Mouse (Mus musculus): ENCODE data around the gene Nap1l1. TPM values are rescaled to one million over a fixed set of nuclear protein-coding genes. Genes with fewer than 3 reads are reported as not detected.

Gene Nap1l1
- total and polyA plus RNA-seq, 3 experiments = 196 to 1,342 (median 360) TPM

GRCm38 (mm10) chr10:111516172-111516588 is 43.2 kb downstream of the Nap1l1 start (continued):
- TF ChIP-seq NELFE (IDR thresholded peaks at IDR 0.05; ENCODE audit: low read depth, low read length) (no peak; the same call in 1 of the 2 replicates), POLR2A (IDR thresholded peaks at IDR 0.05; ENCODE audit: low read depth, low read length) (peak; percentile 43), USF1 (IDR thresholded peaks at IDR 0.05; ENCODE audit: low read depth, low read length) (no peak), MEF2A (IDR thresholded peaks at IDR 0.05; ENCODE audit: borderline replicate concordance, low read depth, low read length) (peak; percentile 68), KAT2A (IDR thresholded peaks at IDR 0.05; ENCODE audit: insufficient replicate concordance, low read length) (no peak)

- H3K27me3 ChIP-seq (replicated peaks) = no peaks in the 10 kb centered on the region
- peak overlapping the region in 2 of 3 experiments; percentile 27 to 31 for H3K4me3 ChIP-seq (replicated peaks in 1 of 3; ENCODE audit: low read depth in 2 of 3, low read length in 2 of 3, poor library complexity in 1 of 3)
- H3K27ac ChIP-seq (ENCODE audit: insufficient read depth, low read depth) = peak overlapping the region; percentile 83
- H3K9me3 ChIP-seq (replicated peaks; ENCODE audit: low read length) = no peaks in the 10 kb centered on the region
- DNase-seq (ENCODE audit: extremely low read depth) = peak; percentile 90
- peak overlapping the region; percentile 95 for H3K4me2 ChIP-seq (ENCODE audit: insufficient read depth, low read depth, poor library complexity, severe bottlenecking)
- TF ChIP-seq NELFE (IDR thresholded peaks at IDR 0.05; ENCODE audit: low read depth, low read length) = no peak; the same call in 1 of the 2 replicates
- peak; percentile 82 for TF ChIP-seq RCOR1 (conservative IDR thresholded peaks at IDR 0.05; ENCODE audit: low read depth, low read length)
- TF ChIP-seq MAZ (IDR thresholded peaks at IDR 0.05; ENCODE audit: low read depth, low read length) = no peak
- TF ChIP-seq TCF12 (IDR thresholded peaks at IDR 0.05; ENCODE audit: low read depth, low read length) = peak; percentile 93
- no peak; the same call in none of the 2 replicates for TF ChIP-seq RAD21 (IDR thresholded peaks at IDR 0.05; ENCODE audit: low read depth, low read length)
- peak; percentile 87 for TF ChIP-seq BHLHE40 (IDR thresholded peaks at IDR 0.05; ENCODE audit: low read depth, low read length)
- peak; percentile 74; the same call in 1 of the 2 replicates for TF ChIP-seq MAFK (IDR thresholded peaks at IDR 0.05; ENCODE audit: insufficient replicate concordance, low read length)
- TF ChIP-seq EP300 (IDR thresholded peaks at IDR 0.05; ENCODE audit: low read length) = peak; percentile 94
- TF ChIP-seq CHD2 (IDR thresholded peaks at IDR 0.05; ENCODE audit: low read length) = peak; percentile 59; the same call in 1 of the 2 replicates
- TF ChIP-seq ETS1 (conservative IDR thresholded peaks at IDR 0.05; ENCODE audit: low read depth, low read length) = peak; percentile 92
- peak; percentile 94 for TF ChIP-seq IRF4 (IDR thresholded peaks at IDR 0.05; ENCODE audit: low read depth, low read length)
- TF ChIP-seq SIN3A (IDR thresholded peaks at IDR 0.05; ENCODE audit: low read length) = no peak; the same call in 1 of the 2 replicates
- TF ChIP-seq ZKSCAN1 (IDR thresholded peaks at IDR 0.05; ENCODE audit: borderline replicate concordance, low read depth, low read length) = no peak
- TF ChIP-seq ZNF384 (IDR thresholded peaks at IDR 0.05; ENCODE audit: low read depth, low read length) = 0 out of 2 replicates have a peak, but pooled peaks have one; percentile 28
- peak; percentile 91 for TF ChIP-seq MEF2A (IDR thresholded peaks at IDR 0.05; ENCODE audit: borderline replicate concordance, low read depth, low read length)
- peak; percentile 79; the same call in 1 of the 2 replicates for TF ChIP-seq JUND (conservative IDR thresholded peaks at IDR 0.05; ENCODE audit: low read depth, low read length)
- TF ChIP-seq ZMIZ1 (IDR thresholded peaks at IDR 0.05; ENCODE audit: low read depth, low read length) = 0 out of 2 replicates have a peak, but pooled peaks have one; percentile 27
- TF ChIP-seq TBP (conservative IDR thresholded peaks at IDR 0.05; ENCODE audit: low read depth, low read length) = 0 out of 2 replicates have a peak, but pooled peaks have one; percentile 60
- TF ChIP-seq JUN (IDR thresholded peaks at IDR 0.05; ENCODE audit: insufficient read depth, low read depth, low read length) = peak; percentile 79
- no peaks in the 10 kb centered on the region for H3K36me3 ChIP-seq (replicated peaks in 1 of 2; ENCODE audit: control insufficient read depth in 1 of 2, insufficient read depth in 1 of 2, low read length in 1 of 2)
- in situ Hi-C loops (cut with MboI; ENCODE audit: low pct_ligation_motif_present, low pct_unique_long_range_greater_than_20kb, low sequenced_read_pairs) (loop anchor here (25.0 kb wide), 2 partner anchors 120 to 220 kb away; no protein-coding TSS in a partner anchor), dilution Hi-C loops (cut with MboI; ENCODE audit: extremely low pct_ligation_motif_present, extremely low pct_unique_long_range_greater_than_20kb, low sequenced_read_pairs) (no loop called here)
- peak overlapping the region; percentile 46 for H3K9ac ChIP-seq (ENCODE audit: insufficient read depth, low read depth)
- no peaks in the 10 kb centered on the region for H3K79me2 ChIP-seq (replicated peaks; ENCODE audit: control insufficient read depth, extremely low read depth, insufficient read depth, poor library complexity, severe bottlenecking)
- peaks cover 12 to 49% of the 10 kb centered on the region in 2 experiments for H3K4me1 ChIP-seq (ENCODE audit: control insufficient read depth in 1 of 2, insufficient read depth in 2 of 2)
These were observed 43.9 kb downstream of the Nap1l1 start for GRCm38 (mm10) chr10:111516804-111517436.
